Mouse (Mus musculus) forebrain, embryonic 13.5 days (tissue): ENCODE results near the gene Rnf26. TPM values are rescaled to one million over a fixed set of nuclear protein-coding genes. Genes with fewer than 3 reads are reported as not detected.
A peak's percentile ranks its signal among the peaks of the same experiment; 100 is the strongest.

Experiments used
- ATAC-seq: fragments of 200-750 bp; cut with Nextera tagmentation; 2 replicates; pipeline ENCODE4 v1.8.0; 2017
- H3K27ac ChIP-seq: fragments of 300-500 bp; sonication (generic); 2 replicates; pipeline ENCODE4 v1.5.1; 2015; ENCODE audit warnings: inconsistent platforms, mild to moderate bottlenecking, moderate library complexity
- H3K27me3 ChIP-seq: fragments of 300-500 bp; sonication (generic); 2 replicates; pipeline ENCODE4 v1.6.1; 2015; ENCODE audit warnings: mild to moderate bottlenecking, inconsistent platforms
- H3K36me3 ChIP-seq: fragments of 300-500 bp; sonication (generic); 2 replicates; pipeline ENCODE4 v1.6.1; 2015; ENCODE audit warnings: mild to moderate bottlenecking, inconsistent platforms; ENCODE audit not compliant: poor library complexity, severe bottlenecking
- H3K4me1 ChIP-seq: fragments of 300-500 bp; sonication (generic); 2 replicates; pipeline ENCODE4 v1.6.1; 2015; ENCODE audit warnings: inconsistent platforms
- H3K4me2 ChIP-seq: fragments of 300-500 bp; sonication (generic); 2 replicates; pipeline ENCODE4 v1.6.1; 2015; ENCODE audit warnings: inconsistent platforms, mild to moderate bottlenecking, moderate library complexity
- H3K4me3 ChIP-seq: fragments of 300-500 bp; sonication (generic); 2 replicates; pipeline ENCODE4 v1.5.1; 2015; ENCODE audit warnings: mild to moderate bottlenecking, inconsistent platforms
- H3K9ac ChIP-seq: fragments of 300-500 bp; sonication (generic); 2 replicates; pipeline ENCODE4 v1.6.1; 2015; ENCODE audit warnings: mild to moderate bottlenecking, inconsistent platforms
- H3K9me3 ChIP-seq: fragments of 300-500 bp; sonication (generic); replicated peaks from 2 replicates; pipeline ENCODE4 v1.6.1; 2016; ENCODE audit warnings: inconsistent platforms
- WGBS: fragments of 180-500 bp; shearing (Covaris S2); methylation state at CpG from one replicate; pipeline ENCODE4 v1.1.7; 2015; 5-methylcytosine and 5-hydroxymethylcytosine counted together
- polyA plus RNA-seq: library from polyadenylated mRNA; unstranded; fragments of >200 nt; fragmentation: Nextera tagmentation; extraction: Ambion mirVana; gene quantifications from 2 replicates; pipeline ENCODE4 v1.2.1, GENCODE M21; 2015

Gene Rnf26
- polyA plus RNA-seq, 1 experiment from 2014 or later: 45.7 TPM

DNA sequence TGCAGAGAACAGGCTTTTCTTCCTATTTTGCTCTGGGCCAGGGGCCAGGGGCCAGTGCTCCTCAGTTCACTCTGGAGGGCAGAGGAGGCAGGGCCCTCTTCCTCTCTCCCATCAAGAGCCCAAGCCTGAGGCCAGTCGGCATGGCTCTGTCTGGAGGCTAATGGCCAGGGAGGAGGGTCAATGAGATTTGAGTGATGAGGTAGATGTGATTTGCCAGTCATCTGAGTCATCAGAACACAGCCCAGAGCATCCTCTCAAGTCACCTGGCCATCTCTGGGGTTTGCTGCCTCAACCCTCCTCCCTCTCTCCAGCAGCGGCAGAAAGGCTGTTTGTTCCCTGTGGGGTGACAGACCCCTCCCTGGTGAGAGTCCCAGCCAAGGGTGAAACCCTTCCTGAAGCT is 20.0 kb upstream of the Rnf26 start:
- ATAC-seq: no peak
- Histone ChIP-seq H3K4me1 (peaks cover 56% of the 10 kb centered on the region), H3K9ac (peak overlapping the region; percentile 30; the same call in 1 of the 2 replicates), H3K4me3 (0 out of 2 replicates have a peak overlapping the region, but pooled peaks have one; percentile 52), H3K36me3 (peaks cover 4% of the 10 kb centered on the region; the same call in 1 of the 2 replicates), H3K4me2 (peak overlapping the region; percentile 89), H3K27me3 (peaks cover 51% of the 10 kb centered on the region), H3K9me3 (no peaks in the 10 kb centered on the region), H3K27ac (no peak overlapping the region)
- 12% methylated on average over 2 of the region's 2 CpGs for WGBS

DNA sequence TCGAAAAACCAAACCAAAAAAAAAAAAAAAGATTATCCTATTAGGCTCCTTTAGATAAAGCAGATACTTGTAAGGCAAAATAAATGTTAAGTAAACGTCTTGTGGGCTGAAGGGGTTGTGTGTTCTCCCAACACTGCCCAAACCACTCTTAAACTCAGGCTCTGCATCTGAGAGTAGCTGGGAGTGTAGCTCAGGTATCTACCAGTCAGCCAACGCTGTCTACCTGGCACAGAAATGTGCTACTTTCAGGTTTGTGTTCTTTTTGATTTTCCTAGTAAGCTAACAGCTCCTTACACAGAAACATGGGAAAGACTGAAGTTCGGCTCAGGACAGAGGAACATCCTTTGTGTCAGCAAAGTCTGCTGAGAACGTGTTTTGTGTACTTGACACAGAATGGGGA is 18.9 kb upstream of the Rnf26 start:
- H3K4me1 ChIP-seq: peaks cover 56% of the 10 kb centered on the region
- 63% methylated on average over 5 of the region's 5 CpGs for WGBS
- no peak overlapping the region for H3K9ac ChIP-seq
- ATAC-seq: no peak
- H3K36me3 ChIP-seq: 0 out of 2 replicates have a peak, but pooled peaks cover 1% of the 10 kb centered on the region
- no peak overlapping the region for H3K27ac ChIP-seq
- H3K9me3 ChIP-seq: no peaks in the 10 kb centered on the region
- H3K27me3 ChIP-seq: peaks cover 51% of the 10 kb centered on the region
- H3K4me2 ChIP-seq: no peak overlapping the region
- H3K4me3 ChIP-seq: no peak overlapping the region

DNA sequence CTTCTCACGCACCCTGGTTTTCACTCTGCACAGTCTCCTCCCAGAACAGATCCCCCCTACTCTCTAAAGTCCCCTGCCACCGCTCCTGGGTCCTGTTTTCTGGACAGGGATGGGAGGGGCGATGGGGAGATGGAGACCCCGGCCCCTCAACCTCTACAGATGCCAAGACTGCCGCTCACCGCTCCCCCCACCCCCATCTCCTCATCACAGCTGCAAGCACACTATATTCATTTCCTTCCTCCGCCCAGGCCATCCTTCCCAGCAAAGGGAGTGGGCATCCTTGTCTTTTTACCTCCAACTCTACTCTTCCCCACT is 17.9 kb upstream of the Rnf26 start:
- Histone ChIP-seq H3K4me1 (peaks cover 57% of the 10 kb centered on the region), H3K4me2 (0 out of 2 replicates have a peak overlapping the region, but pooled peaks have one; percentile 70), H3K4me3 (no peak overlapping the region), H3K27ac (peak overlapping the region; percentile 51; the same call in 1 of the 2 replicates), H3K9me3 (no peaks in the 10 kb centered on the region), H3K36me3 (no peaks in the 10 kb centered on the region), H3K9ac (no peak overlapping the region), H3K27me3 (peaks cover 47% of the 10 kb centered on the region)
- no peak for ATAC-seq
- WGBS: 35% methylated on average over 7 of the region's 7 CpGs

DNA sequence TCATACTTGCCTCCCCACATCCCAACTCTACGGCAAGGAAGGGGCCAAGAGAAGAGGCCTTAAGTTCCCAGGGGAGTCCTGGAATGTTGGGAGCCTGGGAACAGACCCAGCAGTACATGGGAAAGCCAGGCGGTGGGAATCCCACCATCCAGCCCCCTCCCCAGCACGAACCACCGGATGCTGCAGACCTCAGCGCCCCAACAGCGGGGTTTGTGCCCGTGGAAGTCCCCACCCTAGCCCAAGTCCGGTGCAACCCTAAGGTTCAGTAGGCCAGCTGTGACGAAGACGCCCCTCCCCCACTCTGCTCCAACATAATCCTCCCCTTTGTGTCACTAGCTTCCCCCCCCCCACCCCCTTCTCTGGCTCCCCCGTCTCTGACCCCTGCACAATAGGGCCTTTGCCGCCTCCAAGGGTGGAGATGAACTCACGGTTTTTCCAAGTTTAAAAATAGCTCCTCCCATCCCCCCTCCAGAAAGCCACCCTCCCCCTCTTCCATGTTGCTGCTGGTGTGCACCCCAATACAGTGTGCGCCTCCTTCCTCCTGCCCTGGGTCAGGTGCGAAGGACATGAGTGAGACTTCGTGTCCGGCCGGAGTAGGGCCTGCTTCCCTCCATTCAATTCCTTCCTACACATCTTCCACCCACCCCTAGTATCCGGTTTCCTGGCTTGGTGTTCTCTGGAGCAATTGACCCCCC is 17.4 kb upstream of the Rnf26 start:
- peak overlapping the region; percentile 67 for H3K9ac ChIP-seq
- peak; percentile 11; the same call in 1 of the 2 replicates for ATAC-seq
- 10% methylated on average over 18 of the region's 19 CpGs for whole genome bisulfite sequencing

DNA sequence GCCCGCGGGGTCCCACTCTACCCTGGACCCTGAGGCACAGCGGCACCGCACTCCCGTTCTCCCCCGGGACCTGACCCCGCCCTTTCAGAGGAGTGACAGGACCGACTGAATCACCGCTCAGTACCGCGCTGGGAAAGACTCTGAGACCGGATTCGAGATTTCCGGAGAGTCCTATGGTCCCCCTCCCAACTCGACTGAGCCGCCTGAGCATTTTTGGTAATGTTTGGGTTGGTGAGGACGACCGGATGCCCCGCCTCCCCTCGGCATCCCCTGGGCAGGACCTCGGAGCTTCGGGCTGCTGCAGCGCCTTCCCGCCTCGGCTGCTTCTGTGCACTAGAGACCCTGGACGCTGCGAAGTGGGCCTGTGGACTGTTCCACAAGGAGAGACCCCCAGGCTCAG is 16.7 kb upstream of the Rnf26 start:
- Histone ChIP-seq H3K36me3 (no peaks in the 10 kb centered on the region), H3K9me3 (no peaks in the 10 kb centered on the region), H3K4me1 (peaks cover 56% of the 10 kb centered on the region), H3K27ac (peak overlapping the region; percentile 48), H3K27me3 (peaks cover 38% of the 10 kb centered on the region), H3K4me2 (peak overlapping the region; percentile 70), H3K4me3 (peak overlapping the region; percentile 41), H3K9ac (peak overlapping the region; percentile 67)
- under 1% methylated on average over 27 of the region's 27 CpGs for WGBS
- ATAC-seq: peak; percentile 31; the same call in 1 of the 2 replicates

More for the DNA sequence above, 17.4 kb upstream of the Rnf26 start:
- no peaks in the 10 kb centered on the region for H3K9me3 ChIP-seq
- H3K4me3 ChIP-seq: peak overlapping the region; percentile 41; the same call in 1 of the 2 replicates
- peaks cover 56% of the 10 kb centered on the region for H3K4me1 ChIP-seq
- peak overlapping the region; percentile 48 for H3K27ac ChIP-seq
- H3K4me2 ChIP-seq: peak overlapping the region; percentile 70
- no peaks in the 10 kb centered on the region for H3K36me3 ChIP-seq
- H3K27me3 ChIP-seq: peaks cover 42% of the 10 kb centered on the region

DNA sequence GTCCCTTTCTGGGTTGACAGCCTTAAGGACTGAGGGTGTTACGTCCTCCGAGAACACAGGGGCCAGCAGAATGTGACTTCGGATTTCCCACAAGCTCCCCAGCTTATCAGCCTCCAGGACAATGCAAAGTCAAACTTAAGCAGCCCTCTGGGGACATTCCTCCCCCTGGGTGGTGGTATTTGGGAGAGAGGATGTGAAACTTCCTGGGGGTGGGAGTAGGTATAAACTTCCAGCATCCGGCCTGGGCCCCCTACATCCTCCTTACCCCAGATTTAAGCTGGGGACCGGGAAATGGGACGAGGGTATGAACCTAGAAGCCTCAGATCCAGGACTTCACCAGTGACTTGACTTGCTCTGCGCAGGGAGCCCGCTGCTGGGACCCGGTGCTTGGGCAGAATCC is 16.3 kb upstream of the Rnf26 start:
- Histone ChIP-seq H3K4me3 (peak overlapping the region; percentile 41), H3K36me3 (no peaks in the 10 kb centered on the region), H3K9ac (peak overlapping the region; percentile 67), H3K9me3 (no peaks in the 10 kb centered on the region), H3K27me3 (peaks cover 34% of the 10 kb centered on the region), H3K4me1 (peaks cover 53% of the 10 kb centered on the region), H3K4me2 (peak overlapping the region; percentile 70), H3K27ac (peak overlapping the region; percentile 14; the same call in 1 of the 2 replicates)
- ATAC-seq: no peak
- WGBS: 12% methylated on average over 9 of the region's 9 CpGs

DNA sequence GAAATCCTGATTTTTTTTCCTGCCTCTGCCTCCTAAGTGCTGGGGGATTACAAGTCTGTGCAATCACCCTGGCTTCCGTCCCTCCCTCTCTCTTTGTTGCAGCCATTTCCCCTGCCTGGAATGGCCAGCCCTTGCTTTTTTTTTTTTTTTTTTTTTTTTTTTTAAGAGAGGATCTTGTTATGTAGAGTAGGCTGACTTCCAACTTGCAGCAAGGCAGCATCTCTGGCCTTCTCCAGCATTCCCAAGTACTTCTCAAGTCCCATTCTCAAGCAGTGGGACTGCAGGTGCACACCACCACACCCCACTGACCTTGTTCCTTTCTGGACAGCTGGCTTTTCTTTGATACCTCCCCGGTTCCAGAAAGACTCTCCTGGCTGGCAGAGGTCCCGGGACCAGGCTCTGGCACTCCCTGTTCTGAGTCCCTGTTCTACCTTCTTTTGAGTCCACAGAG is 14.1 kb upstream of the Rnf26 start:
- Histone ChIP-seq H3K9me3 (no peaks in the 10 kb centered on the region), H3K9ac (no peak overlapping the region), H3K4me3 (no peak overlapping the region), H3K27me3 (peaks cover 18% of the 10 kb centered on the region; the same call in 1 of the 2 replicates), H3K4me1 (peaks cover 37% of the 10 kb centered on the region), H3K27ac (no peak overlapping the region), H3K4me2 (no peak overlapping the region), H3K36me3 (no peaks in the 10 kb centered on the region)
- no peak for ATAC-seq
- 53% methylated on average over 3 of the region's 3 CpGs for WGBS

DNA sequence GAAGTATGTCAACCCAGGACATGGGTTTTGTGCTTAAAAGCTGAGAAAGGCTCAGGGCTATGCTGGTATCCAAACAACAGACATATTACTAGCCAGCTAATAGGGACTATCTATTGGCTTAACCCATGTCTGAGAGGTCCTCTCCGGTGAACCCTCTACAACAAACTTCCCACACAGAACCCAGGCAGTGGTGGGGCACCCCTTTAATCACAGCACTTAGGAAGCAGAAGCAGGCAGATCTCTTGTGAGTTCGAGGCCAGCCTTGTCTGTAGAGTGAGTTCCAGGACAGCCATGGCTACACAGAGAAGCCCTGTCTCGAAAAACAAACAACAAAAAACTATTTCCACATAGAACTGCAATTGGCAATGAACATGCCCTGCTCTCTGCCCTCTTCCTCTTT is 13.4 kb upstream of the Rnf26 start:
- H3K4me2 ChIP-seq: no peak overlapping the region
- no peaks in the 10 kb centered on the region for H3K36me3 ChIP-seq
- H3K27ac ChIP-seq: no peak overlapping the region
- peaks cover 15% of the 10 kb centered on the region; the same call in 1 of the 2 replicates for H3K27me3 ChIP-seq
- ATAC-seq: no peak
- no peak overlapping the region for H3K9ac ChIP-seq
- H3K4me3 ChIP-seq: no peak overlapping the region
- H3K9me3 ChIP-seq: no peaks in the 10 kb centered on the region
- peaks cover 37% of the 10 kb centered on the region for H3K4me1 ChIP-seq
- 89% methylated on average over 3 of the region's 3 CpGs for WGBS

DNA sequence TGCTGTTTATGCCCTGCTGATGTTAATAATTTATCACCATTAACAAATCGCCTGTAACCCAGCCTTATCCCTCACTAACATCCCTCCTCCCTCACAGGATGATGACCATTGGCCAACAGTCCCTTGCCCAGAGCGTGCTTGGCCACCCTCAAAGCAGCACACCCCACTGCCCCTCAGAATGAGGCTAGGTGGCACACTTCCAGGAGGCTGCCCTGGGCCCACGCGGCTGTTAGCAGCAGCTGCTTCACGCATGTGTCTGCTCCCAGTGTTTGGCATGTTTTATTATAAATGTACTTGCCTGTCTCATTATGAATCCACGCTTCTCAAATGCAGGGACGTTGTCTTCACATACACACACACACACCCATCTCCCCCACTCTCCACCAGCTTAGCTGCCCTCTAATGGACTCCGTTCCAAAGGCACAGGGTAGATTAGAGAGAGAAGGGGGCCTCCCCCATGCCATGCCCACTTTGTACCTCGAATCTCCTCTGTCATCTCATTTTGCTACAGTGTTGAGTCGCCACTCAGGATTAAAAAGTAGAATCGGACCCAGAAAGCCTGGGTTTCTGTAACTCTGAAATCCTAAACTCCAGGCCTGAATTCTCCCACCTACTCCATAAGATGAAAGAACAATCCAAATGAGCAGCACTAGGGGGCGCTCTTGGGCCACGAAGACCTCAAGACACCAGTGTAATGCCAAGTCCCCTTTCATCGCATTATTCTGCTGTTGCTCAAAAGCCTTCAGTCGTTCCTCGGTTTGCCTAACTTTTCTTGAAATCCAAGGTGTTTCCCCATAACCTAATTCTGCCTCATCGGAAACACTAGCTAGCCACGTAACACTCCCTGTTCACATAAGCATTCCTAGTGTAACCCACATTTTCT is 12.5 kb upstream of the Rnf26 start:
- peaks cover 6% of the 10 kb centered on the region; the same call in 1 of the 2 replicates for H3K27me3 ChIP-seq
- WGBS: 34% methylated on average over 18 of the region's 18 CpGs
- H3K4me2 ChIP-seq: peak overlapping the region; percentile 34
- no peak overlapping the region for H3K4me3 ChIP-seq
- H3K36me3 ChIP-seq: no peaks in the 10 kb centered on the region
- H3K9me3 ChIP-seq: no peaks in the 10 kb centered on the region
- peaks cover 31% of the 10 kb centered on the region for H3K4me1 ChIP-seq
- ATAC-seq: peak; percentile 70
- 0 out of 2 replicates have a peak overlapping the region, but pooled peaks have one; percentile 2 for H3K9ac ChIP-seq
- H3K27ac ChIP-seq: no peak overlapping the region

DNA sequence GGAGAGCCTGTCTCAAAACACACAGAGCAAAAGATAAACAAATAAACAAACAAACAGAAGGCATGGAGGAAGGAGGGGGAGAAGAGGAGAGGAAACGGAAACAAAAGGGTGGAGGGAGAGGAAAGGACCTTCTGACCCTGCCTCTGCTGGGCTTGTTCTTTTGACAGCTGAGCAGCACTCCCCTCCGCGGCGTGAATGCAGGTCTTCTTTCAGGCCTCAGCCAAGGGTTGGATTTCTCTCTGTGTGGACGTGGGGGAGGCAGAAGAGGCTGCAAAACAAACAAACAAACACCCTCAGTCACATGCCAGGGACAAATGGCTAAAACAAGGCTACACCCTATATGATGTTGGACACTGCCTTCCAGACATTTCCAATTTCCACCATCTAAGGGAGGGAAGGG is 11.7 kb upstream of the Rnf26 start:
- no peak for ATAC-seq
- Histone ChIP-seq H3K27ac (no peak overlapping the region), H3K36me3 (no peaks in the 10 kb centered on the region), H3K27me3 (peaks cover 6% of the 10 kb centered on the region; the same call in 1 of the 2 replicates), H3K4me1 (peaks cover 23% of the 10 kb centered on the region), H3K9ac (no peak overlapping the region), H3K4me2 (no peak overlapping the region), H3K4me3 (no peak overlapping the region), H3K9me3 (no peaks in the 10 kb centered on the region)
- 68% methylated on average over 5 of the region's 5 CpGs for WGBS

DNA sequence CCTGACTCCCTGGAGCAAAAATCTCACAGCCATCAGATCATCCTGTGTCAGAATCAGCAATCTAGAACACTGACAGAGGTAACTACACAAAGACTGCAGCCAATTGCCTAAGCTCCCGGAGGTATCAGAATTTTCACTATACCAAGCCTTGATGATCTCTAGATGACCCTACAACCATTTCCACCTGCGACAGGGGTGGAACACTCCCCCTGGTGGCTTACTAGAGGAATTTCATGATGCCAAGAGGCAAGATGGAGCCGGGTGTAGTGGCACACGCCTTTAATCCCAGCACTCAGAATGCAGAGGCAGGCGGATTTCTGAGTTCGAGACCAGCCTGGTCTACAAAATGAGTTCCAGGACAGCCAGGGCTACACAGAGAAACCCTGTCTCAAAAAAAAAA is 11.0 kb upstream of the Rnf26 start:
- ATAC-seq: no peak

More for the DNA sequence above, 11.0 kb upstream of the Rnf26 start:
- Histone ChIP-seq H3K4me2 (no peak overlapping the region), H3K27ac (no peak overlapping the region), H3K9ac (no peak overlapping the region), H3K36me3 (no peaks in the 10 kb centered on the region), H3K27me3 (peaks cover 6% of the 10 kb centered on the region; the same call in 1 of the 2 replicates), H3K4me3 (no peak overlapping the region), H3K9me3 (no peaks in the 10 kb centered on the region), H3K4me1 (peaks cover 18% of the 10 kb centered on the region)
- 70% methylated on average over 6 of the region's 6 CpGs for WGBS
